Mouse (Mus musculus): ENCODE results near the gene Arhgef26. TPM values are rescaled to one million over a fixed set of nuclear protein-coding genes. Genes with fewer than 3 reads are reported as not detected.

The Arhgef26 gene
- total and polyA plus RNA-seq, 2 experiments from 2014 or later: 16.5 to 26.7 TPM

GRCm38 (mm10) chr3:62374346-62374745 is 36.2 kb downstream of the Arhgef26 start:
- no peak for ATAC-seq (ENCODE audit: low FRiP score)

GRCm38 (mm10) chr3:62374831-62375230 is 36.7 kb downstream of the Arhgef26 start:
- DNase-seq (ENCODE audit: low spot score) (no peak), ATAC-seq (ENCODE audit: low FRiP score) (no peak)
- Histone ChIP-seq H3K9ac (replicated peaks; ENCODE audit: low read length, poor library complexity, severe bottlenecking) (no peak overlapping the region), H3K27ac (ENCODE audit: low read depth, low read length) (no peak overlapping the region), H3K4me2 (ENCODE audit: low read depth, low read length, poor library complexity, severe bottlenecking) (no peak overlapping the region), H3K36me3 (ENCODE audit: insufficient read depth, low read length) (no peaks in the 10 kb centered on the region), H3K27me3 (ENCODE audit: insufficient read depth, low read length) (no peaks in the 10 kb centered on the region), H3K4me1 (ENCODE audit: insufficient read depth, low read length) (no peaks in the 10 kb centered on the region), H3K9me3 (ENCODE audit: low read length) (no peaks in the 10 kb centered on the region), H3K4me3 (ENCODE audit: low read depth, low read length) (no peak overlapping the region)
- TF ChIP-seq CTCF (IDR thresholded peaks at IDR 0.05): no peak
- WGBS: 84% methylated on average over 6 of the region's 6 CpGs

More at GRCm38 (mm10) chr3:62374346-62374745, 36.2 kb downstream of the Arhgef26 start:
- no peak overlapping the region for H3K4me2 ChIP-seq (ENCODE audit: low read depth, low read length, poor library complexity, severe bottlenecking)
- WGBS: 98% methylated on average over 4 of the region's 4 CpGs
- no peak for TF ChIP-seq CTCF (IDR thresholded peaks at IDR 0.05)
- no peak overlapping the region for H3K9ac ChIP-seq (replicated peaks; ENCODE audit: low read length, poor library complexity, severe bottlenecking)
- no peaks in the 10 kb centered on the region for H3K9me3 ChIP-seq (ENCODE audit: low read length)
- no peak for DNase-seq (ENCODE audit: low spot score)
- no peaks in the 10 kb centered on the region for H3K27me3 ChIP-seq (ENCODE audit: insufficient read depth, low read length)
- H3K36me3 ChIP-seq (ENCODE audit: insufficient read depth, low read length): no peaks in the 10 kb centered on the region
- H3K27ac ChIP-seq (ENCODE audit: low read depth, low read length): no peak overlapping the region
- no peak overlapping the region for H3K4me3 ChIP-seq (ENCODE audit: low read depth, low read length)
- H3K4me1 ChIP-seq (ENCODE audit: insufficient read depth, low read length): no peaks in the 10 kb centered on the region

- H3K36me3 ChIP-seq (ENCODE audit: insufficient read depth, low read length): no peaks in the 10 kb centered on the region
- H3K4me3 ChIP-seq (ENCODE audit: low read depth, low read length): no peak overlapping the region
- no peaks in the 10 kb centered on the region for H3K27me3 ChIP-seq (ENCODE audit: insufficient read depth, low read length)
- H3K9ac ChIP-seq (replicated peaks; ENCODE audit: low read length, poor library complexity, severe bottlenecking): no peak overlapping the region
- H3K27ac ChIP-seq (ENCODE audit: low read depth, low read length): no peak overlapping the region
- H3K9me3 ChIP-seq (ENCODE audit: low read length): no peaks in the 10 kb centered on the region
- H3K4me2 ChIP-seq (ENCODE audit: low read depth, low read length, poor library complexity, severe bottlenecking): no peak overlapping the region
- no peak for TF ChIP-seq CTCF (IDR thresholded peaks at IDR 0.05)
- ATAC-seq (ENCODE audit: low FRiP score): no peak
- no peaks in the 10 kb centered on the region for H3K4me1 ChIP-seq (ENCODE audit: insufficient read depth, low read length)
- 93% methylated on average over 2 of the region's 2 CpGs for WGBS
- no peak for DNase-seq (ENCODE audit: low spot score)
Measured at GRCm38 (mm10) chr3:62376719-62377118, 38.6 kb downstream of the Arhgef26 start.

GRCm38 (mm10) chr3:62379946-62380345 is 41.8 kb downstream of the Arhgef26 start:
- DNase-seq (ENCODE audit: low spot score) (no peak), ATAC-seq (ENCODE audit: low FRiP score) (no peak)
- no peaks in the 10 kb centered on the region for H3K27me3 ChIP-seq (ENCODE audit: insufficient read depth, low read length)
- TF ChIP-seq CTCF (IDR thresholded peaks at IDR 0.05): no peak
- no peak overlapping the region for H3K27ac ChIP-seq (ENCODE audit: low read depth, low read length)
- no peak overlapping the region for H3K4me3 ChIP-seq (ENCODE audit: low read depth, low read length)
- no peaks in the 10 kb centered on the region for H3K9me3 ChIP-seq (ENCODE audit: low read length)
- no peak overlapping the region for H3K9ac ChIP-seq (replicated peaks; ENCODE audit: low read length, poor library complexity, severe bottlenecking)
- no peak overlapping the region for H3K4me2 ChIP-seq (ENCODE audit: low read depth, low read length, poor library complexity, severe bottlenecking)
- 85% methylated on average over 5 of the region's 5 CpGs for WGBS
- H3K36me3 ChIP-seq (ENCODE audit: insufficient read depth, low read length): no peaks in the 10 kb centered on the region
- no peaks in the 10 kb centered on the region for H3K4me1 ChIP-seq (ENCODE audit: insufficient read depth, low read length)

- Histone ChIP-seq H3K27ac (ENCODE audit: low read depth, low read length) (no peak overlapping the region), H3K27me3 (ENCODE audit: insufficient read depth, low read length) (no peaks in the 10 kb centered on the region), H3K4me3 (ENCODE audit: low read depth, low read length) (no peak overlapping the region), H3K36me3 (ENCODE audit: insufficient read depth, low read length) (no peaks in the 10 kb centered on the region), H3K4me1 (ENCODE audit: insufficient read depth, low read length) (no peaks in the 10 kb centered on the region), H3K9ac (replicated peaks; ENCODE audit: low read length, poor library complexity, severe bottlenecking) (no peak overlapping the region), H3K4me2 (ENCODE audit: low read depth, low read length, poor library complexity, severe bottlenecking) (no peak overlapping the region), H3K9me3 (ENCODE audit: low read length) (no peaks in the 10 kb centered on the region)
- no peak for ATAC-seq (ENCODE audit: low FRiP score)
- DNase-seq (ENCODE audit: low spot score): no peak
- TF ChIP-seq CTCF (IDR thresholded peaks at IDR 0.05): no peak
- 93% methylated on average over 3 of the region's 3 CpGs for WGBS
Measured at GRCm38 (mm10) chr3:62380420-62380819, 42.3 kb downstream of the Arhgef26 start.

GRCm38 (mm10) chr3:62382853-62383252 is 44.7 kb downstream of the Arhgef26 start:
- WGBS: 87% methylated on average over 1 of the region's 1 CpGs
- Histone ChIP-seq H3K4me1 (ENCODE audit: insufficient read depth, low read length) (no peaks in the 10 kb centered on the region), H3K4me3 (ENCODE audit: low read depth, low read length) (no peak overlapping the region), H3K27ac (ENCODE audit: low read depth, low read length) (no peak overlapping the region), H3K9ac (replicated peaks; ENCODE audit: low read length, poor library complexity, severe bottlenecking) (no peak overlapping the region), H3K9me3 (ENCODE audit: low read length) (no peaks in the 10 kb centered on the region), H3K36me3 (ENCODE audit: insufficient read depth, low read length) (no peaks in the 10 kb centered on the region), H3K27me3 (ENCODE audit: insufficient read depth, low read length) (no peaks in the 10 kb centered on the region), H3K4me2 (ENCODE audit: low read depth, low read length, poor library complexity, severe bottlenecking) (no peak overlapping the region)
- TF ChIP-seq CTCF (IDR thresholded peaks at IDR 0.05): no peak
- ATAC-seq (ENCODE audit: low FRiP score): no peak
- DNase-seq (ENCODE audit: low spot score): no peak
